Mouse (Mus musculus) left cerebral cortex, adult 2 months (tissue): ENCODE data around the gene Pelp1. TPM values are rescaled to one million over a fixed set of nuclear protein-coding genes. Genes with fewer than 3 reads are reported as not detected.

ENCODE experiments used
- DNase-seq, 2 experiments: peaks; one replicate each; pipeline ENCODE4 v3.0.0; 2021 to 2022; ENCODE audit warnings: low spot score in 2 of 2, mixed read lengths in 1 of 2; ENCODE audit errors: extremely low spot score in 1 of 2
- H3K27ac ChIP-seq: fragments of 200-600 bp; 2 replicates; pipeline ENCODE4 v1.8.1; 2022
- H3K4me3 ChIP-seq: fragments of 200-600 bp; 2 replicates; pipeline ENCODE4 v1.8.1; 2022
- CTCF ChIP-seq: fragments of 200-600 bp; IDR thresholded peaks from 2 replicates; pipeline ENCODE4 v1.8.1; 2022; ENCODE audit warnings: antibody characterized with exemption, mild to moderate bottlenecking, moderate library complexity
- intact Hi-C: fragments of 180-260 bp; cut with DNase I; formaldehyde crosslinking; loops from one replicate; pipeline ENCODE4 v1.15.1; 2025
- total RNA-seq, 2 experiments: library from RNA; stranded (reverse); gene quantifications; 2 replicates each; pipeline ENCODE4 v1.2.3; 2021

Gene Pelp1
- total RNA-seq, 2 experiments from 2014 or later, result 34.6 to 36.2 TPM

DNA sequence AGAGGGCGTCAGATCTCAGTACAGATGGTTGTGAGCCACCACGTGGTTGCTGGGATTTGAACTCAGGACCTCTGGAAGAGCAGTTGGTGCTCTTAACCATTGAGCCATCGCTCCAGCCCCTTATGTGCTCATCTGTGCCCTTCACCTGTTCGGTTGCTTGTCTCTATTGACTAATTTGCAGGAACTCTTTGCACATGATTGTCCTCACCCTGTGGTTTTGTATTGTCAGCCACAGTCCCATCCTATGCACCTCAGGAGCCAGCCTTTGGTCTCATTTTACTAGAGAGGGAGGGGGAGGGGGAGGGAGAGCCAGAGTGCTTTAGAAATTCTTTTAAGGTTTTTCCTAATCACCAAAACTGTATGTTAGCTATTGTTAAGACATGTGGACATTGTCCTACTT is 8.4 kb upstream of the Pelp1 start:
- no peak for TF ChIP-seq CTCF
- no peak overlapping the region for H3K27ac ChIP-seq
- intact Hi-C loops, result no loop called here
- H3K4me3 ChIP-seq, result no peak overlapping the region
- no peak for DNase-seq

DNA sequence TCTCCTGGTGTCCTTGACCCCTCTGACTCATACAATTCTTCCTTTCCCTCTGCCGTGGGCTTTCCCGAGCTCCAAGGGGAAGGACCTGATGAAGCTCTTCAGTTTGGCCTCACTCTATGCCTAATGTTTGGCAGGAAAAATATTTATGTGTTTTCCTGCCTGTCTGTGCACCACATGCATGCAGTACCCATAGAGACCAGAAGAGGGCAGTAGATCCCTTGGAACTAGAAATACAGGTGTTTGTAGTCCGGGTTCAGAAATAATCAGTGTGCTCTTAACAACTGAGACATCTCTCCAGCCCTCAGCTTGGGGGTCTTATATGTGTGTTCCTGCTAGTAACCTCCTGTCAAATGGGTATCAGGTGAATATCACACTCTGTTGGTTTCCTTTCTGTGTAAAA is 4.1 kb upstream of the Pelp1 start:
- peak; percentile 98 for TF ChIP-seq CTCF
- no peak overlapping the region for H3K27ac ChIP-seq
- no peak overlapping the region for H3K4me3 ChIP-seq
- intact Hi-C loops, result loop anchor here (2.0 to 5.0 kb wide), 3 partner anchors 93 to 348 kb away; partner anchors contain the start of gene Zfp3
- DNase-seq, result peak; percentile 67 to 75

DNA sequence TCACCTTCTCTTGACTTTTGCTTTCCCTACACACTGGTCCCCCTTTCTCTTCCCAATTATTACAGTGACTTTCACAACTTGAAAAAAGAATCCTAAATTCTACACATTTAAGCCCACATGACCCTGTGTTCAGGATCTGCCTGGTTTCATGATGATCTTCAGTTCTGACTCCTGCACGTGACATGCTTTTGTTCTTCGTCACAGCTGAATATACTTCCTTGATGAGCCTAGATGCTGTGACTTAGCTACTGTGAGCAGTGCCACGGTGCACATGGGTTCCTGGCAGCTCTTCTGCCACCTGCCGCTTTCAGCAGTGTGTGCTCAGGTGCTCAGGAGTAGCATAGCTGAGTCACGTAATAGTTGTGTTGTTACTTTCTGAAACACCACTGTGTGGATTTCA is 2.8 kb upstream of the Pelp1 start:
- TF ChIP-seq CTCF, result no peak
- Histone ChIP-seq H3K27ac (no peak overlapping the region), H3K4me3 (no peak overlapping the region)
- no peak for DNase-seq
- intact Hi-C loops, result loop anchor here (5.0 kb wide), 2 partner anchors 215 to 350 kb away; partner anchors contain the start of gene Zfp3

DNA sequence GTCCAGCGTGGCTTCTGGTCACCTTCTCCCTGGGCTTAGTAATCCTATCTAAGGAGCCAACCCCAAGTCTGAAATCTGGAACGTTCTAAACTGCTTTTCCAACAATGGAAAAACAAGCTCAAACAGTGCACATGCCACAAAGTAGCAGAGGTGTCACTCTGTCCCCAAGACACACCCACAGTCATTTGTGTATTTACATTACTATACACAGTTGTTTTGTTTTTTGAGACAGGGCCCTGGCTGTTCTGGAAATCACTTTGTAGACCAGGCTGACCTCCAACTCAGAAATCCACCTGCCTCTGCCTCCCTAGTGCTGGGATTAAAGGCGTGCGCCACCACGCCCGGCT is 439 bp upstream of the Pelp1 start:
- DNase-seq, result no peak
- TF ChIP-seq CTCF, result no peak
- intact Hi-C loops, result loop anchor here (2.0 to 5.0 kb wide), 3 partner anchors 23 to 352 kb away; partner anchors contain the start of genes Arrb2 and Zfp3
- Histone ChIP-seq H3K27ac (peak overlapping the region; percentile 93; the same call in 1 of the 2 replicates), H3K4me3 (peak overlapping the region; percentile 59)

DNA sequence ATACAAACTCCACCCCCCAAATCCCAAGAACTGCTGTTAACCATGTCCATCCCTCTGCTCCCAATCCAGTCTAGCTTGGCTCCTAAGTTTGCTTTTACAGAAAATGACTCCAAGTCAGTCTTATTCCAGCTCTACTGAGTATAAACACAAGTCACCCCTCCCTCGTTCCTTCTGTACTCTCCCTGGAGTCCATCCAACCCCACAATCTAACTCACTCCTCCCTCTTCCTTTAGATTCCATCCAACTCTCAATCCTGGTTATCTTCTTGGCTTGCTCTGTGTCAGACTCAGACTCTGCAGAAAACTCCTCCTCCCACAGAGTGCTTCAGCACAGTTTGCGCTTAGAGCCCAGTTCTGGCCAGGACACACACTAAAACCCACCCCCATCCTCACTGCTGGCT is 6.2 kb downstream of the Pelp1 start:
- intact Hi-C loops, result no loop called here
- DNase-seq, result no peak
- no peak for TF ChIP-seq CTCF
- Histone ChIP-seq H3K27ac (no peak overlapping the region), H3K4me3 (no peak overlapping the region)

DNA sequence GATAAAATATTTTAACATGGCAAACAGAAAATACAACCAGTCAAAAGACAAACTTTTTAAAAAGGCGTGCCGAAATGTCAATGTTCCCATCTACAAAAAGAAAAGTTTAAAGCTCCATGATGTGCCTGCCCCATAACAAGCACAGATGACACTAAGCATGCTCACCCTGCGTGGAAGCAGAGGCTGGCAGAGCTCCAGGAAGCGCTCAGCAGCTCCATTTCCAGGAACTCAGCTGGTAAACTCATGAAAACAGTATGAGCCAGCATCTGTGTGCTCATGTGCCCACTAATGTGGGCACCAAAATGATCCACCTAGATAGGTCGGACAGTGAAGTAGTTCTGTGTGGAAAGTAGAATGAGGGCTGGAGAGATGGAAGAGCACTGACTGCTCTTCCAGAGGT is 20.4 kb downstream of the Pelp1 start:
- Histone ChIP-seq H3K27ac (no peak overlapping the region), H3K4me3 (no peak overlapping the region)
- intact Hi-C loops, result no loop called here
- TF ChIP-seq CTCF, result no peak
- DNase-seq, result no peak

DNA sequence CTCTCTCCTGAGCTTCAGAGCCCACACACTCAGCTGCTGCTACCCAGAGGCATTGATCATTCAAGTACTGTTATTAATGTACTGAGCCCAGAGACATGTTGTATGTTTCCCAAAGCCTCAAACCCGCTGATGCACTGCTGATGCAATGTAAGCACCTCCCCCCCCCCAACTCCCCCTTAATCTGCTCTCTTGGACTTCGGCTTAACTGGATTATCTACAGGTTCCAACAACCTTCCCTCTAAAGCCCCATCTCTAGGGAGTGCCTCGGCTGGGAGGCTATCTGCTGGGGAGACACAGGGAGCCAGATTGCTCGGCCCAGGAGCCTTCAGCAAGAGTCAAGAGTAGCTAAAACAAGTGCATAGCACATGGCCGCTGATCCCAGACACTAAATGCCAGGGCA is 22.4 kb downstream of the Pelp1 start:
- no peak overlapping the region for H3K4me3 ChIP-seq
- no peak for TF ChIP-seq CTCF
- intact Hi-C loops, result no loop called here
- no peak overlapping the region for H3K27ac ChIP-seq
- no peak for DNase-seq

DNA sequence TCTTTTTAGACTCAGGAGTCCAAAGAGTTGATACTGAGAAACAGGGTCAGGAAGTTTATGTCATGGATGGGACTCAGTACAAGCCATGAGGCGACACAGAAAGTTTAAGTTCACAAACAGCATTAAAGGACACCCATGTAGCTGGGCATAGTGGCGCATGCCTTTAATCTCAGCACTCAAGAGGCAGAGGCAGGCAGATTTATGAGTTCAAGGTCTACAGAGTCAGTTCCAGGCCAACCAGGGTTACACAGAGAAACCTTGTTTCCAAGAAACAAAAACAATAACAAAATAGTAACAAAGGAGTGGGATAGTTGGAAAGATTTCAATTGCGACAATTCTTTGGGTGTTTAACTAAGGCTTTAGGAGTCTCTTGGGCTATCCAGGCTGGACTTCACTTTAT is 25.7 kb downstream of the Pelp1 start:
- H3K27ac ChIP-seq, result no peak overlapping the region
- DNase-seq, result no peak
- intact Hi-C loops, result no loop called here
- no peak overlapping the region for H3K4me3 ChIP-seq
- TF ChIP-seq CTCF, result no peak

DNA sequence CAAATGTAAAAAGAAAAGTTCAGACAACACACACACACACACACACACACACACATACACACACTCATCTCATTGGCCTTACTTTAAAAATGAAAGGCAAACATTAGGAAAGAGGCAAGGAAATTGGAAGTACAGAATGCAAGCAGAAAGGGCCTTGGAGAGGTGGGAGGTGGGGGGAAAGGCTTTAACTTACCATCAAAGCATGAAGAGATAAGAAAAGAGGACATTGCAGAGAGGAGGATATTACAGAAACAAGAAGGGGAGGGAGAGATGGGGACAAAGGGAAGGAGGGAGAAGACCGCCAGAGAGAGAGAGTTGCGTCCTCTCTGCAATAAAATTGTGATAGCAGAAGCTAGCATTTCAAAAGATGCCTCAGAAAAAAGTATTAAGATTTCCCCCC is 28.5 kb downstream of the Pelp1 start:
- no peak for TF ChIP-seq CTCF
- intact Hi-C loops, result no loop called here
- no peak overlapping the region for H3K4me3 ChIP-seq
- H3K27ac ChIP-seq, result no peak overlapping the region
- DNase-seq, result no peak

DNA sequence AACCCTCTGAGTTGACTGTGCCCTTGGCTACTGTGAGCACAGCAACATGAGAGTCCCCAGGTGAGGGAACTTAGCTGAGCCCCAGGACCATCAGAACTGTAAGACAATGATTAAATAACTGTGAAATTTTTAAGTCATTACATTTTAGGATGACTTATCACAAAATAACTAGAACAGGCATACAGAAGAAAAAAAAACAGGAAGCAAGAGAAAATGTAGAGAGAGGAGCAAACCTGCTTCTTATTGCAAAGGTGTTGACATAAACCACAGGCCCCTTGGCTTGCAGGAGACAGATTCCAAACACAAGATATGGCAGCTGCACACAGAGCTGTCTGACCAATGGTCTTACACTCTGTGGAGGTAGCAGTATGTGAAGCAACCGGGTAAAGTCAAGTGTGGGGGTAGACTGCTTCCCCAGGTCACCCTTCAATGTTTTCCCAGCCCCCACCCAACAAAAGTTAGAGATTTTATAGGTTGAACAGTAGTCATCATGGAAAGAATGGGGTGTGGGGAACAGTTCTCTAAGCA is 29.3 kb downstream of the Pelp1 start:
- TF ChIP-seq CTCF, result no peak
- H3K27ac ChIP-seq, result no peak overlapping the region
- no peak for DNase-seq
- no peak overlapping the region for H3K4me3 ChIP-seq
- intact Hi-C loops, result no loop called here

DNA sequence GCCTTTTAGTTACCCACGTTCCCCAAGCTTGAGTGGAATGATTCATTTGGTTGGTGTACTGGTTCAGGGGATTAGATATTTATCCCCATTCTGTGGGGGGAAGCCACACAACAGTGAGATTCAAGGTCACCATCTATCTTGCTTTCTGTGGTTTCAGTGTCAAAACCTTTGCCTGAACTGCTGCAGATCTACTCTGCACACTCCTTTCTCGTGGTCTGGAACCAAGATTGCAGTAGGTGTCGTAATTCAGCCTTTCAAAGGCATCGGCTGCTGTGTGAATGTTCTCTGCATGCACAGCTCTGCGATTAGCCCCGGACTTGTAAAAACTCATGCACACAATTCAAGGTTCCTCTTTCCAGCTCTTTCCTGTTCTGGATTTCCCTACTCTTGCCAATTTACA is 33.8 kb downstream of the Pelp1 start:
- no peak for TF ChIP-seq CTCF
- H3K27ac ChIP-seq, result no peak overlapping the region
- intact Hi-C loops, result no loop called here
- no peak overlapping the region for H3K4me3 ChIP-seq
- no peak for DNase-seq

DNA sequence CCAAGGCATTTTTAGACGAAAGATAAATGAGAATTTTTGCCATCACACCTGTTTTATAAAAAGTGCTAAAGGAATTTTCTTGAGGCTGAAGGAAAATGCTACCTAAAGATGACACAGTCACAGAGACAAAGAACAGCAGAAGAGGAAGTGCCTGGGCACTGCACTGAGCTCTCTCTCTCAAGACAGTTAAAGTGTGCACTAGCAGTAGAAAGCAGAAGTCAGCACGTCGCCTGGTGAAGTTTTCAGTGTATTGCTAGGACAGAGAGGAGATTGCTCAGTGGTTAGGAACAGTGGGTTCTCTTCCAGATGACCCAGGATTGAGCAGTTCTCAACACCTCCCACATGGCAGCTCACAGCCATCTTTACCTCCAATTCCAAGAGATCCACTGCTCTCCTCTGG is 35.5 kb downstream of the Pelp1 start:
- intact Hi-C loops, result no loop called here
- no peak overlapping the region for H3K4me3 ChIP-seq
- DNase-seq, result no peak
- no peak for TF ChIP-seq CTCF
- no peak overlapping the region for H3K27ac ChIP-seq

DNA sequence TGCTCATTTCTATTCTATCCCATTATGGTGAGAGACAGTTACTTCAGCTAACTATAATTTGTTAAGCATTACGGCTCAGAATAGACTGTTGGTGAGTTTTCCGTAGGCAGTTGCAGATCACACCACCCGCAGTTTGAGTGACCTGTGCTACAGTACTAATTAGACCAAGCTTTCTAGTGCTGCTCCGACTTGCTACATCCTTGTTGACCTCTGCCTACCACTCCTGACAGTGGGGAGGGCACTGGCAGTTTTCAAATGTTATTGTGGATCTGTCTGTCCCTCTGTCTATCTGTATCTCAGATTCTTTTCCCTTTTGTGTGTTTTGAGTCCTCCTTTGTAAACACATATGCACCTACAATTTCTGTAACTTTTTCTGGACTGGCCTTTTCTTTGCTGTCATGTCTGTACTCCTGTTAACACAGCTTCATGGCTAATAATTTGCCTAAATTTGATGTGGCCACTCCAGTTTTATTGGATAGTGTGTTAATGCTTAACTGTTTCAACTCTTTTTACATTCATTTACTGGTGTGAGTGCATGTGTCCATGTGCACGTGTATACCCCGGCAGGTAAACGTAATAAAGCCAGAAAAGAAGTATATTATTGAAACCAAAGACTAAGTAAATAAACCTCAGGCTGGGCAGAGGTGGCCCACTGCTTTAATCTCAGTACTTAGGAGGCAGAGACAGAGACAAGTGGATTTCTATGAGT is 36.8 kb downstream of the Pelp1 start:
- no peak for TF ChIP-seq CTCF
- no peak for DNase-seq
- Histone ChIP-seq H3K27ac (no peak overlapping the region), H3K4me3 (no peak overlapping the region)
- intact Hi-C loops, result no loop called here
